Mouse (Mus musculus): Measurements from ENCODE around the gene Larp1. TPM values are rescaled to one million over a fixed set of nuclear protein-coding genes. Genes with fewer than 3 reads are reported as not detected.

Gene Larp1
- polyA plus RNA-seq, 1 experiment from 2014 or later: 18.3 TPM

DNA sequence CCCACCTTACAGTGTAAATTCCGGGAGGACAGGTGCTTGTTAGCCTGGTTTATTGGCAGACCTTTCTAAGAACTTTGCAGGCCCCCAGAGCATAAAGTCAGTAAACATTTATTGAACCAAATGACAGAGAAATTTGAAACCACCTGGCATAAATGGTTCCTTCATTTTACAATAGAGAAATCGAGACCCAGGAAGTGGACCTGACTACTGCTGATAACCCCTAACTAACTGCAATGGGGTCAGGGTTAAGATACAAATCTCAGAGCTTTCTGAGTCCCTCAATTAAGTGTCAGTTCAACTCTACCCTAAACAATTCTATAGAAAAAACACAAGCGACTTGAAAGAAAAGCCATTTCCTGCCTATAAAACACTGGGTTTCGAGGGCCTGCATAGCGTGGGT is 851 bp upstream of the Larp1 start:
- ATAC-seq (ENCODE audit: low read depth): no peak

DNA sequence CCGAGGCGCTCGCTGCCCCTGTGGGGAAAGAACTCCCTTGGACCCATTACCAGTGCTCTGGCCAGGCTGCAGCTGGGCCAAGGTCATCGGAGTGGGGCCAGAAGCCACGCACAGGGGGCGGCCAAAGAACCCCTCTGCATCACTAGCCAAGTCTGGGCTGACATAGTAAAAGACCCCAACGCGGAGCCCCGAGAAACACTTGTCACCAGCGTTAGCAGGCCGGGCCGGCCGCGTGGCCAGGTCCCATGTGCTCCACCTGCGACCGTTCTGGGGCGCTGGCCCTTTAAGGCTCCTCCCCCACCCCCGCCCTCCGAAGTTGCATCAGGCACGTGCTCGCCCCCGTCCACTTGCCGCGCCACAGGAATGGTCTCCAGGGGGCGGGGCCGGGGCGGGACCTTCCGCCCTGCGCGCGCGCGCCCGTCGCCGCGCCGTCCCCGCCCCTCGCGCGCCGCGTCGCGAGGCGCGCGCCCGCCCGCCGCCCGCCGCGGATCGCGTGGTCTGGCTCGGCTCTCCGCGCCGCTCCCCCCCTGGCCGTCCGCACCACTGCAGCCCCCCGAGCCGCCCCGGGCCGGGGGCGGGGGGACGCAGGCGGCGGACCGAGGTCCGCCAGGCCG is 320 bp upstream of the Larp1 start:
- Histone ChIP-seq H3K4me2 (peak overlapping the region; percentile 93), H3K27me3 (no peaks in the 10 kb centered on the region), H3K36me3 (no peaks in the 10 kb centered on the region), H3K9ac (peak overlapping the region; percentile 96), H3K4me1 (replicated peaks) (peaks cover 37% of the 10 kb centered on the region), H3K27ac (replicated peaks) (peak overlapping the region; percentile 94), H3K9me3 (no peaks in the 10 kb centered on the region), H3K4me3 (peak overlapping the region; percentile 99)
- peak; percentile 93 for ATAC-seq (ENCODE audit: low read depth)
- 1% methylated on average over 56 of the region's 74 CpGs for WGBS

More for the DNA sequence above, 851 bp upstream of the Larp1 start:
- H3K4me2 ChIP-seq: peak overlapping the region; percentile 85
- peak overlapping the region; percentile 99 for H3K4me3 ChIP-seq
- WGBS: 6% methylated on average over 5 of the region's 5 CpGs
- H3K9me3 ChIP-seq: no peaks in the 10 kb centered on the region
- H3K9ac ChIP-seq: peak overlapping the region; percentile 76
- no peaks in the 10 kb centered on the region for H3K27me3 ChIP-seq
- peak overlapping the region; percentile 82 for H3K27ac ChIP-seq (replicated peaks)
- H3K36me3 ChIP-seq: no peaks in the 10 kb centered on the region
- H3K4me1 ChIP-seq (replicated peaks): peaks cover 37% of the 10 kb centered on the region

DNA sequence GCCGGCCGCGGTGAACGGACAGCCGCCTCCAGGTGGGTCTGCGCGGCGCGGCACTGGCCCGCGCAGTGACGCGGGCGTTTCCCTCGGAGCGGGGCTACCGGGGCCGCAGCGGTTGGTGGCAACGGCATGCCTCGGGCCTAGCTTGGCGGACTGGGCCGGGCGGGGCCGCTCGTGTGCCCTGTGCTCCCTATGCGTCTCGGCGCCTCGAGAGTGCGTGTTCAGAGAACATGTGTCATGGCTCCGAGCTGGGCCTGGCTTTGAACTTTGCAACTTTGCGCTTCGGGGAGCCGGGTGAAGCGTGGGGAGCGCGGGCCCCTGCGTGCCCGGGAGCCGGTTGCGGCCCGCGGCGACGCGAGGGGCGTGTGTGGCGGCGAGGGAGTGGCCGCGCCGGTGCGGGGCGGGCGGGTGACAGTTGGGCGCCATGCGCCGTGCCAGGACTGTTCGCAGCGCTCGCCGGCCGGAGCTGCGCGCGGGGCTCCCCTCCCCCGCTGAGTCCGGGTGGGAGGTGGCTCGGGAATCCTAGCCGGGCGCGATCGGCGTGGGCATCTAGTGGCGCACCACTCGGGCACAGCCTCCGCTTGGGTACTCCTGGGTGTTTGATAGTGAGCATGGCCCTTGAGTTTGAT is 765 bp downstream of the Larp1 start:
- H3K36me3 ChIP-seq: no peaks in the 10 kb centered on the region
- H3K9me3 ChIP-seq: no peaks in the 10 kb centered on the region
- ATAC-seq (ENCODE audit: low read depth): peak; percentile 63
- H3K4me1 ChIP-seq (replicated peaks): peaks cover 47% of the 10 kb centered on the region
- H3K27ac ChIP-seq (replicated peaks): peak overlapping the region; percentile 94
- peak overlapping the region; percentile 96 for H3K9ac ChIP-seq
- H3K4me3 ChIP-seq: peak overlapping the region; percentile 99
- H3K27me3 ChIP-seq: no peaks in the 10 kb centered on the region
- WGBS: under 1% methylated on average over 68 of the region's 78 CpGs
- H3K4me2 ChIP-seq: peak overlapping the region; percentile 93

DNA sequence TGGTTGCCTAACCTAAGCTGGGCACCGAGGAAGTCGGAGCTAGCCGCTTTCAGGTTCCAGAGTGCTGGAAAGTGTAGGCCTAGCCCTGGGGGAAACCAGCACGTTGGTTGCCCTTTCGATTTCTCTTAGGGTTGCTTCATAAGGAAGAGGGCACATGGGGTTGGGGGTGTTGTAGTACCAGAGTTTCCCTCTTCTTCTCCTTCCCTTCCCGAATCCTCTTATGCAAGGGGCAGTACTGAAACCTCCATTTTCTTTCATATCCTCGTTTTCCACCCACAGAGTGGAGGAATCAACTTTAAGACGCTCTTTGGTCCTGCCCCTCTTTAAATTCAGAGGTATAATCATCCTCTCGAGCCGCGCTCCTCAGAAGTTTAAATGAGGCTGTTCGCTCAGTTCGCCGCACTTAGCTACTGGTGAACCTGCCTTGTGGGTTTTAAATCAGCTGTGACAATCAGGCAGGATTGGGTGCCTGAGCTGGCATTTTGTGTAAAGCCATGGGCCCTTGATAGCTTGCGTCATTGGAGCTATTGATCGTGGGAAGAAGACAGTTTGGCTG is 1.4 kb downstream of the Larp1 start:
- peak overlapping the region; percentile 99 for H3K4me3 ChIP-seq
- H3K4me2 ChIP-seq: peak overlapping the region; percentile 93
- peaks cover 47% of the 10 kb centered on the region for H3K4me1 ChIP-seq (replicated peaks)
- H3K27me3 ChIP-seq: no peaks in the 10 kb centered on the region
- H3K9ac ChIP-seq: peak overlapping the region; percentile 96
- no peak for ATAC-seq (ENCODE audit: low read depth)
- no peaks in the 10 kb centered on the region for H3K9me3 ChIP-seq
- peak overlapping the region; percentile 94; the same call in 1 of the 2 replicates for H3K27ac ChIP-seq (replicated peaks)
- 2% methylated on average over 16 of the region's 16 CpGs for WGBS
- H3K36me3 ChIP-seq: no peaks in the 10 kb centered on the region

DNA sequence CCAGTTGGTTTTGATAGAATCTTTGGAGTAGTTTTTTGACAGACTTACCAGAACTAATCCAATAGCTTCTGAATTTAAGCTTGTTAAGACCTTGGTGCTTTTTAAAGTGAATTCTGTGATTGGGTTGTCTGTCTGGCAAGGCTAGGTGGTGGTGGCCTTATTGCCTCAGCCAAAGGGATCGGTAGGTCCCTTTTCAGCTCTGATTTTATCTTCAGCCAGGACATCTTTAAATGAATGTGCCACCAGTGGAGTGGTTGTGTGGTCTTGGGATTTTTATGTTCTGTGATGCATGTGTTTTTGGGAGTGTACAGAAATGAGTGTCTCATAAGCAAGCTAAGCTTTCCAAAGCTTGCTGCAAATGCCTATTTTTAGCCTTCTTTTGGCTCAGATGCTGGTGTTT is 2.1 kb downstream of the Larp1 start:
- WGBS: 49% methylated on average over 1 of the region's 1 CpGs
- peak overlapping the region; percentile 93 for H3K4me2 ChIP-seq
- H3K4me3 ChIP-seq: peak overlapping the region; percentile 99
- peak overlapping the region; percentile 38 for H3K9ac ChIP-seq
- peaks cover 48% of the 10 kb centered on the region for H3K4me1 ChIP-seq (replicated peaks)
- H3K27ac ChIP-seq (replicated peaks): no peak overlapping the region
- H3K36me3 ChIP-seq: no peaks in the 10 kb centered on the region
- H3K9me3 ChIP-seq: no peaks in the 10 kb centered on the region
- ATAC-seq (ENCODE audit: low read depth): no peak
- H3K27me3 ChIP-seq: no peaks in the 10 kb centered on the region

DNA sequence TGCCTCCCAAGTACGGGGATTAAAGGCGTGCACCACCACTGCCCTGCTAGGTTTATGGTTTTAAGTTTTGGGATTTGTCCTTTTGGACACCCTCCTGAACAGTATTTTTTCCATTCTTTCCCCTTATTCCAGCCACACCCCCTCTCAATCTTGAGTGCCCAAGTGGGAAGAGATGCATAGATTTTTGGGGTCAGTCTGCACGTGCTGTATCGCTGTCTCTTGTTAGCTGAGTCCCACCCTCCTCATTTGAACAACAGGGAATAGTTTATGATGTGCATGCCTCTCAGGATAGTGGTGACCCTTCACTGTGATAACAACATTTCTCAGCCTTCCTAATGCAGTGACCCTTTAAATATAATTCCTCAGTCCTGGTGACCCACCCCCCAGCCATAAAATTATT is 2.9 kb downstream of the Larp1 start:
- Histone ChIP-seq H3K4me3 (no peak overlapping the region), H3K27me3 (no peaks in the 10 kb centered on the region), H3K4me1 (replicated peaks) (peaks cover 57% of the 10 kb centered on the region), H3K9ac (no peak overlapping the region), H3K27ac (replicated peaks) (no peak overlapping the region), H3K4me2 (peak overlapping the region; percentile 93), H3K36me3 (no peaks in the 10 kb centered on the region), H3K9me3 (no peaks in the 10 kb centered on the region)
- ATAC-seq (ENCODE audit: low read depth): no peak
- whole genome bisulfite sequencing: 68% methylated on average over 4 of the region's 4 CpGs

DNA sequence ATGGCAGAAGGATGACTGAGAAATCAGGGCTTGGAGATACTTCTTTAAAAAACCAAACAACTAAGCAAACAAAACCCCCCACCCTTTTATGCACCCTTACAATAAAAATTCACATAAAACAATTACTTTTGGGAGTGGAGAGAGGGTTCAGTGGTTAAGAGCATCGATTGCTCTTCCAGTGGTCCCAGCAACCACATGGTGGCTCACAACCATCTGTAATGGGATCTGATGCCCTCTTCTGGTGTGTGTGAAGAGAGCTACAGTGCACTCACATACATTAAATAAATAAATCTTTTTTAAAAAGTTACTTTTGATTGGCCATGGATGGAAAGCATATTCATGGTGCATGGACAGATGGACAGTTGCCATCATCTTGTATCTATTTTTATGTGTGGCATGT is 3.8 kb downstream of the Larp1 start:
- peaks cover 65% of the 10 kb centered on the region for H3K4me1 ChIP-seq (replicated peaks)
- H3K27me3 ChIP-seq: no peaks in the 10 kb centered on the region
- WGBS: 79% methylated on average over 1 of the region's 1 CpGs
- no peak overlapping the region for H3K4me3 ChIP-seq
- no peak overlapping the region for H3K9ac ChIP-seq
- H3K36me3 ChIP-seq: no peaks in the 10 kb centered on the region
- no peaks in the 10 kb centered on the region for H3K9me3 ChIP-seq
- no peak for ATAC-seq (ENCODE audit: low read depth)
- no peak overlapping the region for H3K27ac ChIP-seq (replicated peaks)
- H3K4me2 ChIP-seq: no peak overlapping the region

DNA sequence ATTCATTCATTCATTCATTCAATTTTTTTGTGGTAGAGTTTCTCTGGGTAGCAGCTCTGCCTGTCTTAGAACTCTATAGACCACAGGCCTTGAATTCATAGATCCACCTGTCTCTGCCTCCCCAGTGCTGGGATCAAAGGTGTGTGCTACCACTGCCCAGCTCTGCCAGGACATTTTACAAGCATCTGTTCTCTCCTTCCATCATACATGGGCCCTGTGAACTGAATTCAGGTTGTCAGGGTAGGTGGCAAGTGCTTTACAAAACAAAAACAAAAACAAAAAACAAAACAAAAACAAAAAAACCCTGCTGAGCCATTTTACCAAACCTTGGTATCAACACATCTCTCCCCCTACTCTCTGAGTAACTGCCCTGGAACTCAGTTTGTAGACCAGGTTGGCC is 4.2 kb downstream of the Larp1 start:
- no peaks in the 10 kb centered on the region for H3K9me3 ChIP-seq
- H3K4me3 ChIP-seq: no peak overlapping the region
- H3K27me3 ChIP-seq: no peaks in the 10 kb centered on the region
- no peak for ATAC-seq (ENCODE audit: low read depth)
- no peaks in the 10 kb centered on the region for H3K36me3 ChIP-seq
- no peak overlapping the region for H3K4me2 ChIP-seq
- H3K27ac ChIP-seq (replicated peaks): no peak overlapping the region
- no peak overlapping the region for H3K9ac ChIP-seq
- H3K4me1 ChIP-seq (replicated peaks): peaks cover 66% of the 10 kb centered on the region

DNA sequence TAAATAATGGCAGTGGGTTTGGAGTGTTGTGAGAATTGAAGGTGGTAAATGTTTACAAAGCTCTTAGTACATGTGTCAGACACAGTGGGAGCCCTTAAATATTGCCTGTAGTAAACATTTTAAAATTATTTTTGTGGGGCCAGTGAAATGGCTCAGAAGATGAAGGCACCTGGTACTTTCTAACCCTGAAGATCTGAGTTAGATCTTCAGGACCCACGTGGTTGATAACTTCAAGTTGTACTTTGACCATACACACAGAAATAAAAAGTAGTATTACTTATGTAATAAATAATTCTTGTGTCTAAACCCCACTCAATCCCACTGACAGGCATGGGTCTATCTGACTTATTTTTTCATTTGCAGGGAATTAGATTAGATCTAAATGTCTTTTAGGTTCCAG is 5.7 kb downstream of the Larp1 start:
- WGBS: 81% methylated on average over 1 of the region's 1 CpGs
- Histone ChIP-seq H3K9me3 (no peaks in the 10 kb centered on the region), H3K4me1 (replicated peaks) (peaks cover 65% of the 10 kb centered on the region), H3K9ac (no peak overlapping the region), H3K4me3 (no peak overlapping the region), H3K36me3 (no peaks in the 10 kb centered on the region), H3K27ac (replicated peaks) (no peak overlapping the region), H3K4me2 (no peak overlapping the region), H3K27me3 (no peaks in the 10 kb centered on the region)
- ATAC-seq (ENCODE audit: low read depth): no peak

DNA sequence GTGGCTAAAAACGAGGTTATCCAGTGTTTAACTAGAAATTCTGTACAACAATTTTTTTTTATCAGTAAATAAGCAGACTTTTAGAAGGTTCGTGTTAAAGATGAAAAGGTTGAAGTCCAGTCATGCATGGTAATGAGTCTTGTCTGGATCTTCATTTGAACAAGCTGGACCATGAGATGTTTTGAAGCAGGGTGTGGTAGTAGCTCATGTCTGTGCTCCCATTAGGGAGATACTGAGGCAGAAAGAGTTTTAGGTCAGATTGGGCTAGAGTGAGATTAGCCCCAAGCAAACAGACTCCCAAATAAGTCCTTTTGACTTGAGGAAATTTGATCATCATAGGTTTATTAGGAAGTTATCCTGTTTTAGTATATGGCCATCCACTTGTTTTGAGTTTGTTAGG is 6.5 kb downstream of the Larp1 start:
- Histone ChIP-seq H3K9me3 (no peaks in the 10 kb centered on the region), H3K4me2 (no peak overlapping the region), H3K27ac (replicated peaks) (no peak overlapping the region), H3K9ac (no peak overlapping the region), H3K4me3 (no peak overlapping the region), H3K27me3 (no peaks in the 10 kb centered on the region), H3K4me1 (replicated peaks) (peaks cover 61% of the 10 kb centered on the region), H3K36me3 (no peaks in the 10 kb centered on the region)
- ATAC-seq (ENCODE audit: low read depth): no peak
- 82% methylated on average over 2 of the region's 2 CpGs for WGBS

DNA sequence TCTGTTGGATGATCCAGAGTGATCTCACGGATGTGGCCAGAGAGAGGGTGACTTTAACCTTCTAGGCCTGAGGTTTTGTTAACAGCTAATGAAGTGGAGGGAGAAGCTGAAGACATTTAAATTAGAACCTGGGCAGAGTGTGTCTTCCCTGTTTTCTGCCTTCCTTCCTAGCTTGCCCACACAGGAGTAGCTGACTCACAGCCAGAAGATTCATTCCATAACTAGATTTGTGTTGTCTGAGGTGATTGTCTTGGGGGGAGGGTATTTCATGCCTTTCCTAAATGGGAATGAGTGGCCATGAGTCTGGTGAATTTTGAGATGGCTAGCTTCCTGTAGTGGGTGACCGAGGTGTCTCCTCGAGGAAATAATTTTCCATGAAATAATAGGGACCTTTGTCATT is 7.5 kb downstream of the Larp1 start:
- no peak overlapping the region for H3K4me2 ChIP-seq
- H3K9me3 ChIP-seq: no peaks in the 10 kb centered on the region
- 70% methylated on average over 3 of the region's 3 CpGs for WGBS
- ATAC-seq (ENCODE audit: low read depth): no peak
- no peak overlapping the region for H3K4me3 ChIP-seq
- H3K27me3 ChIP-seq: no peaks in the 10 kb centered on the region
- no peak overlapping the region for H3K9ac ChIP-seq
- H3K4me1 ChIP-seq (replicated peaks): peaks cover 61% of the 10 kb centered on the region
- no peaks in the 10 kb centered on the region for H3K36me3 ChIP-seq
- no peak overlapping the region for H3K27ac ChIP-seq (replicated peaks)

DNA sequence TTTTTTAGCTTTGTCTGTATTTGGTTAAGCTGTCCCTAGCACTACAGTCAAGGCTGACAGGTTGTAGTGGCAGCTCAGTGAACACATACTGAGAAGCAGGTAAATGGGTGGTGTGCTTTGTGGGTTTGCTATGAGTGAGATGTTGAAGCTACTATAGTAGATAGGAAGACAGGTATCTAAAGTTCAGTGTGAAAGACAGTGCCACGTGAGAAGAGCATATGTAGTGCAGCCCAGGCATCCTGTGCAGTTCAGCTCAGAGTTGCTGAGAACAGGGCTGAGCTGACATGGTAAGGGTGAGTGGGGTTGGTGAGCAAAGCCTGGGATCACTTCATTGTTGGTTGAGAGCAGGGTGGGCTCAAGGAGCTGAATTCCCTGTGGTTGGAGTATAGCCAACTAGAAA is 8.6 kb downstream of the Larp1 start:
- H3K4me3 ChIP-seq: no peak overlapping the region
- H3K27ac ChIP-seq (replicated peaks): no peak overlapping the region
- peaks cover 59% of the 10 kb centered on the region for H3K4me1 ChIP-seq (replicated peaks)
- H3K27me3 ChIP-seq: no peaks in the 10 kb centered on the region
- no peak overlapping the region for H3K4me2 ChIP-seq
- H3K36me3 ChIP-seq: no peaks in the 10 kb centered on the region
- WGBS: 86% methylated on average over 1 of the region's 1 CpGs
- no peaks in the 10 kb centered on the region for H3K9me3 ChIP-seq
- no peak overlapping the region for H3K9ac ChIP-seq
- ATAC-seq (ENCODE audit: low read depth): no peak

DNA sequence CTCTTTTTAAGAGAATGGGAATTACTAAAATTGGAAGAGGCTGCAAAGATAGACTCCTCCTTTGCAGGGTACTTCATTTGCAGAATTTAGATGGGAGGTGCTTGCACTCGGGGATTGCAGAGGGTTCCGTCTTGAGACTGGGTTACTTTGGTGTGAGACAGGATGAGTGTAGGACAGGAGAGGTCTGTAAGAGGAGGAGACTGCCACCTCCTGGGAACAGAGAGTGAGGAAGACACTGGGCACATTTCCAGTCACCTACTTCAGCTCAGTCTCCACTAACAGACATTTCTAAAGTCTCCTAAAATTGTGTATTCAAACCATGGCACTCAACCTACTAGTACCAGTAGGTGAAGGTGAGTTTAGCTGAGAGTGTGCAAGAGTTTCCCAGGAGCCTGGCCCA is 9.4 kb downstream of the Larp1 start:
- H3K27ac ChIP-seq (replicated peaks): no peak overlapping the region
- 79% methylated on average over 2 of the region's 2 CpGs for WGBS
- peaks cover 53% of the 10 kb centered on the region for H3K4me1 ChIP-seq (replicated peaks)
- H3K9me3 ChIP-seq: no peaks in the 10 kb centered on the region
- H3K27me3 ChIP-seq: no peaks in the 10 kb centered on the region
- H3K4me3 ChIP-seq: no peak overlapping the region
- no peak overlapping the region for H3K4me2 ChIP-seq
- ATAC-seq (ENCODE audit: low read depth): no peak
- H3K36me3 ChIP-seq: no peaks in the 10 kb centered on the region
- no peak overlapping the region for H3K9ac ChIP-seq

Measured in neural tube, embryonic 13.5 days (tissue).